Mouse (Mus musculus) spleen, adult 2 months (tissue): ENCODE data around the gene Haus3. TPM values are rescaled to one million over a fixed set of nuclear protein-coding genes. Genes with fewer than 3 reads are reported as not detected.

Experiments used
- DNase-seq, 2 experiments: peaks; one replicate each; pipeline versions ENCODE4 v3.0.0 to v3.0.0-alpha.2; 2012 to 2021; ENCODE audit warnings: low spot score in 2 of 2, low read depth in 1 of 2
- H3K27ac ChIP-seq: fragments of 200-500 bp; 2 replicates; pipeline ENCODE4 v1.5.1; 2012; ENCODE audit warnings: low read length, inconsistent platforms; ENCODE audit not compliant: insufficient read depth
- H3K27me3 ChIP-seq: fragments of 200-500 bp; 2 replicates; pipeline ENCODE4 v1.6.1; 2012; ENCODE audit warnings: mild to moderate bottlenecking, moderate library complexity, low read length, inconsistent platforms; ENCODE audit not compliant: control insufficient read depth, insufficient read depth
- H3K36me3 ChIP-seq: fragments of 200-500 bp; 2 replicates; pipeline ENCODE4 v1.6.1; 2012; ENCODE audit warnings: mild to moderate bottlenecking, low read length, inconsistent platforms; ENCODE audit not compliant: control insufficient read depth, insufficient read depth
- H3K4me1 ChIP-seq: fragments of 200-500 bp; 2 replicates; pipeline ENCODE4 v1.6.1; 2011; ENCODE audit warnings: inconsistent platforms; ENCODE audit not compliant: control insufficient read depth, insufficient read depth, insufficient read length
- H3K4me3 ChIP-seq: fragments of 200-500 bp; 2 replicates; pipeline ENCODE4 v1.5.1; 2011; ENCODE audit warnings: mild to moderate bottlenecking, inconsistent platforms; ENCODE audit not compliant: insufficient read depth, insufficient read length; ENCODE audit errors: extremely low read depth
- CTCF ChIP-seq: fragments of 200-500 bp; IDR thresholded peaks from 2 replicates; pipeline ENCODE4 v1.5.1; 2011; ENCODE audit warnings: mild to moderate bottlenecking, inconsistent platforms; ENCODE audit not compliant: insufficient read depth, insufficient read length, insufficient replicate concordance; ENCODE audit errors: extremely low read depth
- POLR2A ChIP-seq: fragments of 200-500 bp; IDR thresholded peaks from 2 replicates; pipeline ENCODE4 v1.6.1; 2011; ENCODE audit warnings: low read depth, low read length, inconsistent platforms
- WGBS: fragments of 180-500 bp; shearing (Covaris S2); methylation state at CpG from one replicate; pipeline ENCODE4 v1.1.7; 2018; 5-methylcytosine and 5-hydroxymethylcytosine counted together
- polyA plus RNA-seq: library from polyadenylated mRNA; depleted of rRNA; stranded (reverse); fragments of >200 nt; gene quantifications from 2 replicates; pipeline ENCODE4 v1.2.3, GENCODE M21; 2012

Gene Haus3
- polyA plus RNA-seq, 1 experiment: 0.70 TPM

DNA sequence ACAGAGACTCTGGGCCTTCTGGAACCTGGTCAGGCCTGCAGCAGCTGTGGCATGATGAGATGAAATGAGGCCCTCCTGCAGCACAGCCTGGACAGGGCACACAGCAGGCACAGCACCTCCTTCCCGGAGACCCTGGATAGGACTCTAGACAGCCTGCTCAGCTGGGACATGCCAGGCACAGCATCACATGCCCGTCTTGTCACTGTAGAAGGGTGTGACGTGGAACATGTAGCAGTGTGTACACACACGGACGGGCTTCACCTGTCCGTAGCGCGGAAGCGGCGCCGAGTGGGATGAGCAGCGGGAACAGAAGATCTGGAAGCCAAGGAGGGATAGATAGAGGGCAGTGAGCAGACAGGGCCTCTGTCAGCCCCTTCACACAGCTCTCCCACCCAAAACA, 26.5 kb upstream of the Haus3 start:
- TF ChIP-seq POLR2A (no peak), CTCF (no peak)
- Histone ChIP-seq H3K4me1 (peaks cover 24% of the 10 kb centered on the region), H3K36me3 (no peaks in the 10 kb centered on the region)

DNA sequence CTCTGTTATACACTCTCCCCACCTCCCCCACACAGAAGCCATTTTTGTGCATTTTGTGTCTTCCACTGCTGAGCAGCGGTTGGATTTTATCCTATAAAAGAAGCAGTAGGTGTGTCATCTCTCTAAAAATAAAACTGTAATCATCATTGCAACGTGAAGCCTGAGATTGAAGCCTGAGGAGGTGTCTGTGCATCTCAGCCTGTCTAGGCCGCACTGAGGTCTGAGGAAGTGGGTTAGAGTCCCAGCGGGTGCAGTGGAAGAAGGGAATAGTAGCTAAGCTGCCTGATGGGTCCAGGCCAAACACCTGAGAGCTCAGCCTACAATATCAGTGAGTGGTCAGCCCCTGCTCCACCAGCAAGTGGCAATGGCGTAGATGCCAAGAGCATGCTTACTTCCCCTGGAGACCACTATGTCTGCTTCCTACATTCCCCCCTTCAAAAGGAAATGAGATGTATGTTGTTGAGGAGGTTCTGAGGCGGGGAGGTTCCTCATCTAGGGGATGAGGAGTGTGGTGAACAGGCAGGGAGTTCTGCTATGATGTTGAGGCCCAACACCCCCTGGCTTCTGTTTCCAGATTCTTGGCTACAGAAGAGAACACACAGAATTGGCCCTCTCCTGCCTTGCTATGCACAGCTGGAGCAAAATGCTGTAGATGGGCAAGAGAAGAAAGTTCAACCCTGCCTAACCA, 25.8 kb upstream of the Haus3 start:
- TF ChIP-seq CTCF (no peak), POLR2A (no peak)
- no peak for DNase-seq
- Histone ChIP-seq H3K27ac (0 out of 2 replicates have a peak overlapping the region, but pooled peaks have one; percentile 72), H3K27me3 (no peaks in the 10 kb centered on the region), H3K4me1 (peaks cover 27% of the 10 kb centered on the region), H3K36me3 (no peaks in the 10 kb centered on the region), H3K4me3 (no peak overlapping the region)
- WGBS: 54% methylated on average over 6 of the region's 6 CpGs

More for the DNA sequence above, 26.5 kb upstream of the Haus3 start:
- Histone ChIP-seq H3K27me3 (no peaks in the 10 kb centered on the region), H3K27ac (peak overlapping the region; percentile 72), H3K4me3 (no peak overlapping the region)
- DNase-seq: no peak
- WGBS: 94% methylated on average over 12 of the region's 12 CpGs

GRCm38 (mm10) chr5:34194426-34194825, 25.1 kb upstream of the Haus3 start:
- H3K4me3 ChIP-seq: no peak overlapping the region
- no peaks in the 10 kb centered on the region for H3K36me3 ChIP-seq
- peaks cover 34% of the 10 kb centered on the region for H3K4me1 ChIP-seq
- TF ChIP-seq CTCF: no peak
- no peak for TF ChIP-seq POLR2A
- H3K27ac ChIP-seq: no peak overlapping the region
- H3K27me3 ChIP-seq: no peaks in the 10 kb centered on the region
- DNase-seq: no peak
- 66% methylated on average over 1 of the region's 1 CpGs for WGBS

DNA sequence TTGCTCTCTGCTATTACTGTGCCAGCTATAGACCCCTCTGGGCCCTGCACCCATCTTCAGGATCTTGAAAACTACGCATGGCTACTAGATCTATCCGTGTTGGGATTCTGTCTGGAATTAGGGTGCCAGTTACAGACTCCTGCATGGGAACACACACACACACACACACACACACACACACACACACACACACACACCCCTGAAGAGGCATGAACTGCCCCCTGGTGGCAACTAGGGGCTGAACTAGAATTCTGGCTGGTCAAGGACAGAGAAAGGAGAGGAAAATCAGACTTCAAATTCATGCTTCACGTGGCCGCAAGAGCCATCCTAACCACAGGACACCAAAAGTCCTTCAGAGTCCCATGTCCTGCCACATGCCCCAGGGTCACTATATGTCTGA, 22.5 kb upstream of the Haus3 start:
- Histone ChIP-seq H3K4me1 (peaks cover 33% of the 10 kb centered on the region; the same call in 1 of the 2 replicates), H3K27me3 (no peaks in the 10 kb centered on the region), H3K27ac (no peak overlapping the region), H3K36me3 (no peaks in the 10 kb centered on the region), H3K4me3 (no peak overlapping the region)
- peak; percentile 33; the same call in 1 of the 2 replicates for TF ChIP-seq CTCF
- TF ChIP-seq POLR2A: no peak
- DNase-seq: no peak
- 68% methylated on average over 4 of the region's 4 CpGs for WGBS

GRCm38 (mm10) chr5:34191021-34191420, 21.7 kb upstream of the Haus3 start:
- H3K27ac ChIP-seq: no peak overlapping the region
- TF ChIP-seq CTCF (no peak), POLR2A (no peak)
- H3K36me3 ChIP-seq: no peaks in the 10 kb centered on the region
- no peaks in the 10 kb centered on the region for H3K27me3 ChIP-seq
- 70% methylated on average over 4 of the region's 4 CpGs for WGBS
- no peak for DNase-seq
- H3K4me1 ChIP-seq: peaks cover 32% of the 10 kb centered on the region; the same call in 1 of the 2 replicates
- no peak overlapping the region for H3K4me3 ChIP-seq

DNA sequence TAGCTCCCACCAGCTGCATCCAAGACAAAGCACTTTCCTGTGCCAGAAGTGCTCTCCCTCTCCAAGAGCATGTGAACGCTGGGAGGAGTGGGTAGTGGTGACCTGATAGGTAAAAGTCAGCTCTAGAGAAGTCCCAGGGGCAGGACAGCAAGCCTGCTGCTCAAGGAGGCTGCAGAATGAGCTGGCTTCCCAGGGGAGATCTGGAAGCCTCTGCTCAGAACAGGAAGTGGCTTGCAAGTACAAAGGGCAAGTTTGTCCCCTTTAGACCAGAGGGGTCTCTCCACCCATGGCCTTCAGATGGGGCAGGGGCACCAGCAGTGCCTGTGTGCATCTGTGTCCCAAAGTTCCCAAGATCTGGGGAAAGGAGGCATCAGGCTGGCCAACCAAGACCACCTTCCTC, 20.2 kb upstream of the Haus3 start:
- H3K36me3 ChIP-seq: no peaks in the 10 kb centered on the region
- DNase-seq: no peak
- no peaks in the 10 kb centered on the region for H3K27me3 ChIP-seq
- no peak overlapping the region for H3K4me3 ChIP-seq
- WGBS: 29% methylated on average over 1 of the region's 1 CpGs
- H3K4me1 ChIP-seq: peaks cover 29% of the 10 kb centered on the region; the same call in 1 of the 2 replicates
- H3K27ac ChIP-seq: peak overlapping the region; percentile 97
- TF ChIP-seq POLR2A (no peak), CTCF (no peak)

DNA sequence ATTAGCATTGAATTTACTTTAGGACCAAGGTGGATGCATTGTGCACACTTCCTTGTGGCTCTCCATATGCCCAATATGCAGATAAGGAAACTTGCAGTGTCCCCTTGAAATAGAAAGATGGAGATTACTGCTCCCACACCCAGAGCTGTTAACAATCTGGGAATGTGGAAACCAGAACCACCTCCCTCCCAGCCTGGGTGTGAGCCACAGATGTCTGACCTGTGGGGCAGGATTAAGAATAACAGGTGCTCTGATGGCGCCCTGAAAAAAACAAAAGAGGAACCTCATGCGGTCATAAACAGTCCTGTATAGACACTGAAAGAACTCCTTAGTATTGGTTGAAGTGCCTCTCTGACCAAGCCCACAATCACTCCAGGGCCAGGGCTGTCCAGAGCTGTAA, 19.5 kb upstream of the Haus3 start:
- no peak for DNase-seq
- H3K36me3 ChIP-seq: no peaks in the 10 kb centered on the region
- TF ChIP-seq POLR2A (no peak; the same call in 1 of the 2 replicates), CTCF (no peak)
- 8% methylated on average over 2 of the region's 2 CpGs for WGBS
- peaks cover 29% of the 10 kb centered on the region; the same call in 1 of the 2 replicates for H3K4me1 ChIP-seq
- H3K27ac ChIP-seq: peak overlapping the region; percentile 97
- no peak overlapping the region for H3K4me3 ChIP-seq
- no peaks in the 10 kb centered on the region for H3K27me3 ChIP-seq
